In genomic region chr16:90387961-90388360, GRCm38 (mm10) we compare ENCODE assay signal across 9 mouse cellular contexts. TPM values are rescaled to one million over a fixed set of nuclear protein-coding genes. Genes with fewer than 3 reads are reported as not detected.
DNase-seq lines count a peak whose midpoint lies in the region; ATAC-seq and TF ChIP-seq lines count a peak whose summit lies in the region.
"Had no signal": no experiment of that assay in that cellular context is flagged by ENCODE, and none has a peak within 500 bp of the region (broad histone marks: within the 10 kb centered on the region; RNA-seq: fewer than 3 reads in every experiment).

No protein-coding gene starts in this region.

- TF ChIP-seq POLR2A in cerebellum, adult 2 months (IDR thresholded peaks at IDR 0.05; ENCODE audit: borderline replicate concordance, insufficient read depth, low read length), result no peak

- H3K4me2 ChIP-seq in intestine, embryonic 15.5 days (replicated peaks), result peak overlapping the region; percentile 93
- peak overlapping the region; percentile 84 for H3K4me2 ChIP-seq in midbrain, embryonic 13.5 days (replicated peaks)

- no peak overlapping the region for H3K9ac ChIP-seq in intestine, embryonic 15.5 days
- peak overlapping the region; percentile 52 for H3K9ac ChIP-seq in midbrain, embryonic 13.5 days (replicated peaks)

- H3K4me3 ChIP-seq in forebrain, embryonic 10.5 days, result peak overlapping the region; percentile 93
- peak overlapping the region; percentile 9; the same call in 1 of the 2 replicates for H3K4me3 ChIP-seq in intestine, embryonic 15.5 days (replicated peaks)
- peak overlapping the region; percentile 86 for H3K4me3 ChIP-seq in midbrain, embryonic 13.5 days (replicated peaks)
- H3K4me3 ChIP-seq in cerebellum, adult 2 months (replicated peaks; ENCODE audit: insufficient read depth, low read depth, low read length), result no peak overlapping the region

- TF ChIP-seq CTCF in cerebellum, adult 2 months (IDR thresholded peaks at IDR 0.05; ENCODE audit: borderline replicate concordance, insufficient read depth, low read depth, low read length), result no peak

- WGBS in forebrain, embryonic 10.5 days, result 67% methylated on average over 4 of the region's 4 CpGs
- WGBS in intestine, embryonic 15.5 days, result 55% methylated on average over 4 of the region's 4 CpGs
- WGBS in midbrain, embryonic 13.5 days, result 47% methylated on average over 4 of the region's 4 CpGs
- 85% methylated on average over 4 of the region's 4 CpGs for whole genome bisulfite sequencing in cerebellum, adult 2 months

- H3K27me3 ChIP-seq in forebrain, embryonic 10.5 days (ENCODE audit: poor library complexity, severe bottlenecking), result peaks cover 22% of the 10 kb centered on the region
- no peaks in the 10 kb centered on the region for H3K27me3 ChIP-seq in intestine, embryonic 15.5 days (replicated peaks)
- H3K27me3 ChIP-seq in midbrain, embryonic 13.5 days, result peaks cover 13% of the 10 kb centered on the region
- no peaks in the 10 kb centered on the region; the same call in 1 of the 2 replicates for H3K27me3 ChIP-seq in cerebellum, adult 2 months (ENCODE audit: control insufficient read depth, insufficient read depth, low read length)

- H3K36me3 ChIP-seq in forebrain, embryonic 10.5 days (replicated peaks), result peaks cover 42% of the 10 kb centered on the region
- peaks cover 3% of the 10 kb centered on the region; the same call in 1 of the 2 replicates for H3K36me3 ChIP-seq in intestine, embryonic 15.5 days
- H3K36me3 ChIP-seq in midbrain, embryonic 13.5 days, result peaks cover 22% of the 10 kb centered on the region

- peaks cover 14% of the 10 kb centered on the region for H3K9me3 ChIP-seq in forebrain, embryonic 10.5 days
- no peaks in the 10 kb centered on the region for H3K9me3 ChIP-seq in intestine, embryonic 15.5 days
- H3K9me3 ChIP-seq in midbrain, embryonic 13.5 days, result no peaks in the 10 kb centered on the region

- H3K4me1 ChIP-seq in forebrain, embryonic 10.5 days, result peaks cover 48% of the 10 kb centered on the region
- H3K4me1 ChIP-seq in intestine, embryonic 15.5 days (replicated peaks), result peaks cover 31% of the 10 kb centered on the region
- H3K4me1 ChIP-seq in midbrain, embryonic 13.5 days (replicated peaks), result peaks cover 47% of the 10 kb centered on the region
- peaks cover 7% of the 10 kb centered on the region for H3K4me1 ChIP-seq in cerebellum, adult 2 months (ENCODE audit: control insufficient read depth, insufficient read depth, low read length)

- peak; percentile 45 to 57 for DNase-seq in kidney, adult 8-10 months
- no peak for DNase-seq in kidney, postnatal 10 days
- no peak for DNase-seq in forebrain, embryonic 10.5 days (ENCODE audit: extremely low spot score, low spot score)
- DNase-seq in cerebellum, adult 2 months, result no peak
- no peak for DNase-seq in cerebellum, postnatal 25 days
- DNase-seq in right cerebral cortex, postnatal 14 days, result no peak
- DNase-seq: gastrocnemius, postnatal 36 days had no signal

- no peak for ATAC-seq in intestine, embryonic 15.5 days
- ATAC-seq in midbrain, embryonic 13.5 days, result no peak

- H3K27ac ChIP-seq in forebrain, embryonic 10.5 days, result peak overlapping the region; percentile 36
- H3K27ac ChIP-seq in intestine, embryonic 15.5 days, result no peak overlapping the region
- H3K27ac ChIP-seq in midbrain, embryonic 13.5 days, result no peak overlapping the region
- no peak overlapping the region for H3K27ac ChIP-seq in cerebellum, adult 2 months (ENCODE audit: insufficient read depth, low read length)

RNA-seq across cellular contexts. Expression of gene Hunk, which starts 2.1 kb away (rescaled TPM):
- 13.7 and 14.9 TPM in 2 replicates for polyA plus RNA-seq in forebrain, embryonic 10.5 days (2016; fragmentation: Nextera tagmentation; extraction: Ambion mirVana)
- 6.5 and 6.8 TPM in 2 replicates for polyA plus RNA-seq in intestine, embryonic 15.5 days (2015; fragmentation: Nextera tagmentation; extraction: Ambion mirVana)
- 6.5 and 8.5 TPM in 2 replicates for polyA plus RNA-seq in midbrain, embryonic 13.5 days (2015; fragmentation: Nextera tagmentation; extraction: Ambion mirVana)
- 12.6 and 12.8 TPM in 2 replicates for polyA plus RNA-seq in cerebellum, adult 2 months (2012; rRNA removed)

Comparison
In these comparisons a context has a peak if more than half of its experiments do, and no peak if none do; other contexts are left out.
1. DNase-seq: peak in kidney, adult 8-10 months (2 of 2); none in kidney, postnatal 10 days (single experiment), forebrain, embryonic 10.5 days (single experiment), cerebellum, adult 2 months (0 of 2), cerebellum, postnatal 25 days (0 of 2) and right cerebral cortex, postnatal 14 days (single experiment).